Mouse (Mus musculus) ES-Bruce4 (cell line): ENCODE measurements around the gene Mark1. TPM values are rescaled to one million over a fixed set of nuclear protein-coding genes. Genes with fewer than 3 reads are reported as not detected.

Experiments
- H3K27ac ChIP-seq: 2 replicates; pipeline ENCODE4 v1.5.1; 2012; ENCODE audit warnings: low read length, inconsistent platforms; ENCODE audit not compliant: insufficient read depth
- H3K27me3 ChIP-seq: 2 replicates; pipeline ENCODE4 v1.6.1; 2012; ENCODE audit warnings: mild to moderate bottlenecking, low read length, inconsistent platforms; ENCODE audit not compliant: control insufficient read depth, poor library complexity, insufficient read depth, severe bottlenecking
- H3K36me3 ChIP-seq: 2 replicates; pipeline ENCODE4 v1.6.1; 2012; ENCODE audit warnings: inconsistent platforms, mild to moderate bottlenecking, low read length, moderate library complexity; ENCODE audit not compliant: control insufficient read depth, poor library complexity, insufficient read depth, severe bottlenecking
- H3K4me1 ChIP-seq: one replicate; pipeline ENCODE4 v1.8.1; 2011; ENCODE audit warnings: low read length; ENCODE audit not compliant: control insufficient read depth, insufficient read depth
- H3K4me3 ChIP-seq: 2 replicates; pipeline ENCODE4 v1.5.1; 2011; ENCODE audit warnings: low read depth, mild to moderate bottlenecking, low read length
- H3K9ac ChIP-seq: 2 replicates; pipeline ENCODE4 v1.6.1; 2012; ENCODE audit warnings: low read depth, mild to moderate bottlenecking, inconsistent platforms; ENCODE audit not compliant: poor library complexity, severe bottlenecking
- H3K9me3 ChIP-seq: replicated peaks from 2 replicates; pipeline ENCODE4 v1.6.1; 2012; ENCODE audit warnings: mild to moderate bottlenecking, low read length, inconsistent platforms; ENCODE audit not compliant: control insufficient read depth, poor library complexity, insufficient read depth, severe bottlenecking
- CTCF ChIP-seq: IDR thresholded peaks from one replicate; pipeline ENCODE4 v1.8.1; 2011; ENCODE audit warnings: low read depth, low read length
- EP300 ChIP-seq: IDR thresholded peaks from 2 replicates; pipeline ENCODE4 v1.6.1; 2011; ENCODE audit warnings: low read depth, low read length; ENCODE audit not compliant: insufficient read depth
- POLR2A ChIP-seq: IDR thresholded peaks from one replicate; pipeline ENCODE4 v1.8.1; 2011; ENCODE audit warnings: low read length; ENCODE audit not compliant: insufficient read depth
- polyA plus RNA-seq: library from polyadenylated mRNA; stranded (reverse); fragments of >200 nt; gene quantifications from 2 replicates; pipeline ENCODE4 v1.2.4, GENCODE M21; 2011; ENCODE audit warnings: low read depth; ENCODE audit not compliant: missing spikeins, insufficient read depth, insufficient read length

The Mark1 gene
- polyA plus RNA-seq, 1 experiment, result 12.7 TPM

DNA sequence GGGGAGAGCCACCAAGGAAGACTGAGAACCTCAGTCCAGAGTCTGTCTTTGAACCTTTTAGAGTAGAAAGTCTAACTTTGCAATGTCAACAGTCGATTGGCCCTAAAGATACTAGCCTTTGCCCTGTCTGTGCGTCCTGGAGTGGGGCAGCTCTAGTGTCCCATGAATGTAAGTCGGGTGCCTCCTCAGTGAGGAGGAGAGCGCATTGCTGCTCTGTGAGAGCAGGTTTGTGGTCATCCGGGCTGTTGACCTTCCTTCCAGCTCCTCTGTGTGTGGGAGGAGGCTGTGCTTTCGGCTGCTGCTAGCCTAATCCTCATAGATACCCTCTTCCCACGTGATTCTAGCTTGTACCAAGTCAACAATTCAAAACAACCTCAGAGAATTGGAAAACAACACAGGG lies 148.2 kb downstream of the Mark1 start:
- no peaks in the 10 kb centered on the region for H3K36me3 ChIP-seq
- no peaks in the 10 kb centered on the region for H3K27me3 ChIP-seq
- H3K27ac ChIP-seq, result no peak overlapping the region
- TF ChIP-seq POLR2A (no peak), CTCF (no peak), EP300 (no peak)
- no peak overlapping the region for H3K4me3 ChIP-seq
- no peaks in the 10 kb centered on the region for H3K4me1 ChIP-seq
- no peak overlapping the region for H3K9ac ChIP-seq
- H3K9me3 ChIP-seq, result no peaks in the 10 kb centered on the region

GRCm38 (mm10) chr1:184846973-184847372 lies 152.4 kb downstream of the Mark1 start:
- Histone ChIP-seq H3K9ac (no peak overlapping the region), H3K4me3 (no peak overlapping the region), H3K27me3 (no peaks in the 10 kb centered on the region), H3K27ac (no peak overlapping the region), H3K36me3 (no peaks in the 10 kb centered on the region), H3K9me3 (no peaks in the 10 kb centered on the region), H3K4me1 (no peaks in the 10 kb centered on the region)
- no peak for TF ChIP-seq EP300
- TF ChIP-seq POLR2A, result no peak
- no peak for TF ChIP-seq CTCF

Other genes with a start within 250 kb of the Mark1 start
- gene Marc1, start 188.3 kb downstream of the Mark1 start, polyA plus RNA-seq, result not detected in 2 replicates
- 70.9 and 77.4 TPM in 2 replicates for gene Marc2, start 153.1 kb downstream of the Mark1 start, polyA plus RNA-seq
- gene C130074G19Rik, start 116.4 kb downstream of the Mark1 start, polyA plus RNA-seq, result 4.8 and 6.2 TPM in 2 replicates
- 32.8 and 35.0 TPM in 2 replicates for gene Rab3gap2, start 204.5 kb upstream of the Mark1 start, polyA plus RNA-seq